Mouse (Mus musculus): ENCODE measurements around the gene Ephb6.
"Not testable (repeated sequence)": the region's sequence is repeated elsewhere in the genome, so short reads cannot be mapped to it uniquely, and the experiment has no call there.

The Ephb6 gene

DNA sequence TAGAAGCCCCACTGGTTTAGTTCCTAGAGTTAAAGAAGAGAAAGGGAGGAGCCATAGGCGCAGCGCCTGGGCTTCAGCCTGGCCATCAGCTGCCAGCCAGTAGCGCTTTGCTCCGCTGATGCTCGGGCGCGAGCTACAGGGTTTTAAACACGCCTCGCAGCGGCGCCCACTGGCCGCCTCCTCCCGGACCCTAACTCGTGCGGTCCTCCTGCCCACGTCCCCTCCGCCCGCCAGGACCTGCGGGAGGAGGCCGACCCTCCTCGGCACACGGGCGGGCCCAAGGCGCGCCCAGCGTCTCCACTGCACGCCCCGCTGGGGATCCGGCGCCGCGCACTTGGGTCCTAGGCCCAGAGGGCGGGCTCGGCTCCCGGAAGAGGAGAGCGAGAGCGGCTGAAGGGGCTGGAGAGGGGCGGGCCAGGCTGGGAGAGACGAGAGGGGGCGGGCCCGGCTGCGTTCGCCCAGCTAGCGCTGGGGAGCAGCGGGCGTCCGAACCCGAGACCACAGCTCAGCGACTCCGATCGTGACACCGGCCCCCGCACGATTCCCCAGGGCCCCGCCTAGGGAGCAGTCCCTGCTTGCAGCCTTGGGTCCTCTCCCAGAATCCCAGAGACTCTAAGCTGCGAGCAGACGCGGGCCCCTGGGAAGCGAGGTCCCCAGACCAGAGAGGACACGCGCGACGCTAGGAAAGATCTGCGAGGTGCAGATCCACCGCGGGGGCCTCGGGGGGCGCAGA lies at the start of gene Ephb6:
TSS of gene Ephb6 (plus strand) at position 422 of the 733 bp plus-strand sequence.
- DNase-seq: peak; percentile 14 to 23

DNA sequence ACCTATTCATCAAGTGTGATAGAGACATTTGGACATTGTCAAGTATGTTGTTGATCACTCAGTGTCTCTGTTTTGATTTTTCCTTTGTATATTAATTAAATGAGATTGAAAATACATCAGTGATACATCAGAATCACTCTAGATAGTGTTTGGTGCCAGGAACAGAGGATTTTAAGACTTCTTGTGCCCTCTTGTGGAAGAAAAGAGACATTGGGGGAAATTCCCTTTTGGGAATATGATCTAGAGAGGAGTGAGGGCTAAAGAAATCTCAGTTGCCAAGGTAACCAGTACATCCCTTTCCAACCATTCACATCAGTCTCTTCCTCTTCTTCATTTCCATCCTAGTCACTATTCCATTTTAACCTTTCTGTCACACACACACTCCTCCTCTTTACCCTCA lies 48.9 kb upstream of the Ephb6 start:
- DNase-seq: no peak

DNA sequence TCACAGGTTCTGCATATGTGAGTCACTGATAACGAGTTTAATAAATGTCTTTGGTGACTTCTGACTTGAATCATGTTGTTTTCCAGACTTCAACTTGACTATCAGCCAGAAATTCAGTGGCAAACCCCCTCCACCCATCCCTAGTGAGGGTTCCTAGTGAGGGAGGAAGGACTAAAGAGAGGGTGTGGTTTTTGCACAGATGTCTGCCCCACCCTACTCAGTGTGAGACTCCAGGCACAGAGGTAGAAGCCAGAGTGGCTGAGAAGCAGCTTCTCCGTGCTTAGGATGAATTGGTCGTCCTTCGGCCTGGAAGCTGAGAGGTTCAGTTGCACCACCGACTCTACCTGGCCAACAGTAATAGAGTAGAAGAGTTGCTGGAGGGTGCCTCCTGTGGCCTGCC lies 47.8 kb upstream of the Ephb6 start:
- DNase-seq: no peak

- DNase-seq: peak in 1 of 2 experiments; percentile 25
Observed at GRCm38 (mm10) chr6:41558271-41558670, 47.0 kb upstream of the Ephb6 start.

DNA sequence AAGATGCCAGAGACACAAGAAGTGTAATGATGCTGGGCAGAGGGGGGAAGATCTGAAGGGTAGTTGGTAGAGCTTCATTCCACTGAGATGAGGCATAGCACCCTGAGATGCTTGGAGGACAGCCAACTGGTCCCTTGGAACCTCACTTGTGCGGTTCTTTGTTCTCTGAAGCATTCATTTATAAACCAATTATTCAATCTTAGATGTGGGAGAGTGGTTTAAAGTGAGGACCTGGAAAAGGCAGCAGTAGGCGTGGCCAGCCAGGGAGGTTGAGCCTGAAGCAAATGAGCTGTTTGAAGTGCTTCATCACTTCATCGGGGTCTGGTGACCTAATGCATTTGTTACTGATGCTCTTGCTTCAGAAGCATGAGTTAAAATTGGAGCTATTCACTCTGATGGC lies 46.0 kb upstream of the Ephb6 start:
- DNase-seq: no peak

DNA sequence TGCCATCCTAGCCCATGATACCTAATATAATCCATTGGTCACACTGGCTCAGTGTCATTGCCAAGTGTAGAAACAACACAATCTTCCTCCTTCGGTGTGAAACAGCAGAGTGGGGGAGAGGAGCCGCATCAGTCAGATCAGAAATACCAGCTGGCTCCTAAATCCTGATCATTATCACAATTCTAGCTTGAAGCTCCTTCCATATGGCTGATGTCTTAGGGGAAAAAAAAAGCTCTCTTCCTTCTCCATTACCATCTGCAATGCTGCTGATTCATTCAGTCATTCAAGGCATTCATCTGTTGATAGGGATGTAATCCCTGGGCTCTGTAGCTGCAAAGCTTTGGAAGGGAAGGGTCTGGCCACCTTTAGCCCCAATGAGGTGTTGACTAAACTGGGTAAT lies 45.0 kb upstream of the Ephb6 start:
- DNase-seq: no peak

GRCm38 (mm10) chr6:41562598-41562997 lies 42.7 kb upstream of the Ephb6 start:
- no peak for DNase-seq

GRCm38 (mm10) chr6:41563104-41563951 lies 42.0 kb upstream of the Ephb6 start:
- not testable (repeated sequence) for DNase-seq

DNA sequence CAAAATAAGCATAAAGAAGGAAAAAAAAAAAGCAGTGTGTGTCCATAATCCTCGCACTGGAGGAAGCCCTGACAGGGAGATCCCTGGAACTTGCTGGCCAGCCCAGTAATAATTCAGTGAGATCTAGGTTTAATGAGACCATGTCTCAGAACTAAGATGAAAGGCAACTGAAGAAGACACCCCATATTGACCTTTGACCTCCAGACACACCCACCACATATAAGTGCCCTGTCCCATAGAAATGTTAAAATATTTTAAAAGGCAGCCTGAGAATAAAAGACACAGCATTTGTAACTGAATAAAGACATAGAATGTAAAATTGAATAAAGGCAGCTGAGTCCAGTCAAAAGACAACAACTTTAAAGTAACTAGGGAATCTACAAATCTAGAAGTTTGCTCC lies 40.0 kb upstream of the Ephb6 start:
- DNase-seq: no peak

GRCm38 (mm10) chr6:41566965-41567364 lies 38.3 kb upstream of the Ephb6 start:
- no peak for DNase-seq

- no peak for DNase-seq
Observed at GRCm38 (mm10) chr6:41569078-41569477, 36.2 kb upstream of the Ephb6 start.

- no peak for DNase-seq
Observed at GRCm38 (mm10) chr6:41576526-41577097, 28.7 kb upstream of the Ephb6 start.

- DNase-seq: no peak
Observed at GRCm38 (mm10) chr6:41577297-41577696, 28.0 kb upstream of the Ephb6 start.

DNA sequence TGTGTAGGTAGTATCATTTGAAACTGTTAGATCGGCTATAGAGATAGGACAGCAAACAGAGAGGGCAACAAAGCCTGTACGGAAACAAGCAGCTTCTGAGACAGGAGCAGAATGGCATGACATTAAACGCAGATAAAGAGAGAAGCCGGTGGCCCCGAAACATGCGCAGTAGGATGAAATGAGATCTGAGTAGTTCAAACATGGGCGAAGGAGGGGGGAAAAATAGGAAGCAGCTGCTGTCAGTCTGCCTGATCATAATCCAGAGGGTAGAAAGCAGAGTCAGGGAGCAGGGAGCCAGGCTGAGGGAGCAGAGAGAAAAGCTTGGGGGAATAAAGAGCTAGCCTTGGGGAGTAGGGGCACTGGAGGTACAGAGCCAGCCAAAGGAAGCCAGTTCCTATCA lies 24.0 kb upstream of the Ephb6 start:
- DNase-seq: no peak

DNA sequence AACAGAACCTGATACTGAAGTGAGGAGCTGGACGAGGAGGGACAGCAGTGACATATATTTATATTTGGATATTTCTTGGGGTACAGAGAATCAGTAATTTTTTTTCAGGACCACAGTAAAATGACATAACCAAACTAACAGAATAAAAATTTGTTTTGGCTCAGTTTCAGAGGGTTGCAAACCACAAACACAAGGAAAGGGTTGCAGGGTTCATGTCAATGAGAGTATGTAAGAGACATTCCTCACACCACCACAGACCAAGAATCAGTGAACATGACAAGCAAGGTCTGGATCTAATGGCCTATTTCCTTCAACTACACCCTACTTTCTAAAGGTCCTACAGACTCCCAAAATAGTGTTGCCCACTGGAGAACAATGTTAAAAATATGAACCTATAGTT lies 23.1 kb upstream of the Ephb6 start:
- DNase-seq: no peak

GRCm38 (mm10) chr6:41604401-41605050 lies 756 bp upstream of the Ephb6 start:
- peak; percentile 49 to 52 for DNase-seq

DNA sequence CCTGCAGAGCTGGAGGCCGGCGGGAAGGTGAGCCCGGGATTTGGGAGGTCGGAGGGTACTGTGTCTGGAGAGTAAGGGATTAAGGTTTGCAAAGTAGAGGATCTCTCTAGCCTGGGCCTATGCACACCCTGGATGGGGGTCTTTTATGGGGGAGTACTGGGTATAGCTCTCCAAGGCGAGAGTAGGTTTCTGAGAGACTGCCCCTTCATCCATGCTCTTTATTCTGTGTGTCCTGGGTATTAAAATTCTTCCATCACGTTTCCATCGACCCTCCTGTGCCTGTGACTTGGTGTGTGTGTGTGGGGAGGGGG lies 467 bp downstream of the Ephb6 start:
- no peak for DNase-seq

GRCm38 (mm10) chr6:41606214-41606613 lies 932 bp downstream of the Ephb6 start:
- no peak for DNase-seq

DNA sequence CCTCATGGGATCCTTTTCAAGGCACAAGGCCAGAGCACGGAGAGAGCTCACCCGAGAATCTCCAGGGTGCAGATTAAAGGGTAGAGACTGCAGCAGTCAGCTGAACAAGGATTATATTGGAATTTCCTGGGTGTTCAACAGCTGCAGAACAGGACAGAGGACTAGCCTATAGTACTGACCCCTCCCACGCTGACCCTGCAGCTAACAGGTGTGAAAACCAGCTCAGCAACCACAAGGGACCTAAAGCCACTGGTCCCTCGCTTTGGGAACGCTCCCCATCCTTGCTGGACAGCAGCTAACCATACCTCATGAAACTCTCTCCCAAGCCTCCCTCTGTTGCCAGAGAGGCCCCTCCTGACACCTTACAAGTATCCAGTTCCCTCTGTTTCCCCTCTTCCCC lies 2.4 kb downstream of the Ephb6 start:
- no peak for DNase-seq

GRCm38 (mm10) chr6:41620173-41620798 lies 15.0 kb downstream of the Ephb6 start:
- DNase-seq: no peak

DNA sequence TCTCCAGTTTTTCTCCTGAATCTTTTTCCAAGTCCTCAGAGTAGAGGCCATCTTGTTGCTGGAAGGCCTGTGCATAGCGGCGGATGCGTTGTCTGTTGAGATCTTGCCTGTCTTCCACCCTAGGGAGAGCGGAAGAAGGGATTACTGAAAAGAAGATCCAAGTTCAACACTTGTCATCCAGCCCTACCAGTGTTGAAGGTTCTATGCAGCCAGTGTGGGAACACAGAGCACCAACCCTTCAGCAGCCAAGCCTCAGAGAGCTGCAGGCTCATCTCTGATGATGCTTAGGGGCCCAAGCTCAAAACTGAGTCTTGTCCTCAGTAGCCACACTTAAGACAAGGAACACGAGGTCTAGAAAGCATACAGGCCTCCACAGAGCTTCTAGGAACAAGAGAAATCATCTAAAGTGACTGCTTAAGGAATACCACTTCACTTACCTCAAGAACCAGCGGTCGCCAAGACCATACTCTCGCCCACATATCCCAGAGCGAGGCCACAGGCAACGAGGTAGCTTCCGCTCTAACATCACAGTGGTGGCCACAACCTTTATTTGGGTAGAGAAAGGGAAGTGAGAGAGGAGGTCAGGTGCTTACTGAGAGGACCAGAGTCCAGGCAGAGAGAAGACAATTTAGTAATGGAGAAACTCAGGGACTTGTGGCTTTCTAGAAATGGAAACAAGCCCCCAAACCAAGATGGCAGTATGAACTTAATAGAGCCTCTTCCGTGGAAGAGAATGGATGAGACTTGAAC lies 16.1 kb downstream of the Ephb6 start:
- DNase-seq: peak; percentile 36 to 38

DNA sequence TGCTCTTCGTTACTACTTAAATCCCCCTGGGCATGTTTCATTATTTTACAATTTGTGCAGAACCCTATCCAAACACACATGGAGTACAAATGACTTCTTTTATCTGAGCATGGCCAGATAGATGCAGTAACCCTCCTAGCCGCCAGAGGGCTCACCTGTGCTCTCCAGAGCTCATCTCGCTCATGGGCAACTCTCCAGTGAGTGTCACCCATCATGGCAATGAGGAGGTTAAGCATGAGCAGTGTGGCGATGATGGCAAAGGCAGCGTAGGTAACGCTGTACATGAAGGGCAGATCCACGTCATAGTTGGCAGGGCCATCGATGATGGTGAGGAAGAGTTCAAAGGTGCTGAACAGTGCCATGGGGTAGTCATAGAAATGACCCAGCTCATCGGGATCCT lies 17.4 kb downstream of the Ephb6 start:
- DNase-seq: peak; percentile 12 to 15
